Mouse (Mus musculus): ENCODE measurements around the gene Nadk. TPM values are rescaled to one million over a fixed set of nuclear protein-coding genes. Genes with fewer than 3 reads are reported as not detected.

Gene Nadk
- polyA plus RNA-seq, 1 experiment from 2014 or later: 116 TPM

- WGBS: 93% methylated on average over 11 of the region's 11 CpGs
Measured at GRCm38 (mm10) chr4:155574931-155575330, 12.8 kb downstream of the Nadk start.

GRCm38 (mm10) chr4:155575521-155575920 is 13.3 kb downstream of the Nadk start:
- 93% methylated on average over 8 of the region's 8 CpGs for WGBS
- Histone ChIP-seq H3K27me3 (ENCODE audit: low read depth, poor library complexity, severe bottlenecking) (no peaks in the 10 kb centered on the region), H3K27ac (no peak overlapping the region), H3K36me3 (peaks cover 37% of the 10 kb centered on the region), H3K4me1 (no peaks in the 10 kb centered on the region), H3K4me3 (no peak overlapping the region), H3K9me3 (replicated peaks) (no peaks in the 10 kb centered on the region)
- no peak for DNase-seq (ENCODE audit: low spot score)

More at GRCm38 (mm10) chr4:155574931-155575330, 12.8 kb downstream of the Nadk start:
- Histone ChIP-seq H3K27me3 (ENCODE audit: low read depth, poor library complexity, severe bottlenecking) (no peaks in the 10 kb centered on the region), H3K4me1 (no peaks in the 10 kb centered on the region), H3K4me3 (no peak overlapping the region), H3K27ac (no peak overlapping the region), H3K9me3 (replicated peaks) (no peaks in the 10 kb centered on the region), H3K36me3 (peaks cover 33% of the 10 kb centered on the region)
- DNase-seq (ENCODE audit: low spot score): no peak

GRCm38 (mm10) chr4:155577132-155577531 is 15.0 kb downstream of the Nadk start:
- Histone ChIP-seq H3K27me3 (ENCODE audit: low read depth, poor library complexity, severe bottlenecking) (no peaks in the 10 kb centered on the region), H3K27ac (no peak overlapping the region), H3K4me1 (no peaks in the 10 kb centered on the region), H3K9me3 (replicated peaks) (no peaks in the 10 kb centered on the region), H3K4me3 (no peak overlapping the region), H3K36me3 (peaks cover 43% of the 10 kb centered on the region)
- DNase-seq (ENCODE audit: low spot score): no peak
- 95% methylated on average over 9 of the region's 9 CpGs for WGBS

- no peak overlapping the region for H3K4me3 ChIP-seq
- H3K27me3 ChIP-seq (ENCODE audit: low read depth, poor library complexity, severe bottlenecking): no peaks in the 10 kb centered on the region
- no peak overlapping the region for H3K27ac ChIP-seq
- H3K36me3 ChIP-seq: peaks cover 48% of the 10 kb centered on the region
- WGBS: 91% methylated on average over 5 of the region's 5 CpGs
- no peaks in the 10 kb centered on the region for H3K9me3 ChIP-seq (replicated peaks)
- no peaks in the 10 kb centered on the region for H3K4me1 ChIP-seq
- DNase-seq (ENCODE audit: low spot score): no peak
Measured at GRCm38 (mm10) chr4:155577741-155578140, 15.6 kb downstream of the Nadk start.

GRCm38 (mm10) chr4:155578336-155579125 is 16.4 kb downstream of the Nadk start:
- peaks cover 53% of the 10 kb centered on the region for H3K36me3 ChIP-seq
- H3K27ac ChIP-seq: no peak overlapping the region
- H3K27me3 ChIP-seq (ENCODE audit: low read depth, poor library complexity, severe bottlenecking): no peaks in the 10 kb centered on the region
- DNase-seq (ENCODE audit: low spot score): no peak
- H3K4me3 ChIP-seq: no peak overlapping the region
- no peaks in the 10 kb centered on the region for H3K4me1 ChIP-seq
- WGBS: 89% methylated on average over 7 of the region's 7 CpGs
- H3K9me3 ChIP-seq (replicated peaks): no peaks in the 10 kb centered on the region

GRCm38 (mm10) chr4:155580420-155580819 is 18.2 kb downstream of the Nadk start:
- Histone ChIP-seq H3K4me3 (no peak overlapping the region), H3K4me1 (no peaks in the 10 kb centered on the region), H3K27ac (no peak overlapping the region), H3K36me3 (peaks cover 72% of the 10 kb centered on the region), H3K27me3 (ENCODE audit: low read depth, poor library complexity, severe bottlenecking) (no peaks in the 10 kb centered on the region), H3K9me3 (replicated peaks) (no peaks in the 10 kb centered on the region)
- WGBS: 36% methylated on average over 1 of the region's 1 CpGs
- DNase-seq (ENCODE audit: low spot score): peak; percentile 64

GRCm38 (mm10) chr4:155582279-155582905 is 20.2 kb downstream of the Nadk start:
- whole genome bisulfite sequencing: 94% methylated on average over 6 of the region's 6 CpGs
- Histone ChIP-seq H3K4me3 (no peak overlapping the region), H3K36me3 (peaks cover 84% of the 10 kb centered on the region), H3K27ac (no peak overlapping the region), H3K27me3 (ENCODE audit: low read depth, poor library complexity, severe bottlenecking) (no peaks in the 10 kb centered on the region), H3K9me3 (replicated peaks) (no peaks in the 10 kb centered on the region), H3K4me1 (no peaks in the 10 kb centered on the region)
- no peak for DNase-seq (ENCODE audit: low spot score)

- peaks cover 63% of the 10 kb centered on the region for H3K36me3 ChIP-seq
- DNase-seq (ENCODE audit: low spot score): no peak
- no peaks in the 10 kb centered on the region for H3K9me3 ChIP-seq (replicated peaks)
- H3K27ac ChIP-seq: no peak overlapping the region
- no peaks in the 10 kb centered on the region for H3K27me3 ChIP-seq (ENCODE audit: low read depth, poor library complexity, severe bottlenecking)
- no peak overlapping the region for H3K4me3 ChIP-seq
- WGBS: 93% methylated on average over 5 of the region's 5 CpGs
- no peaks in the 10 kb centered on the region for H3K4me1 ChIP-seq
Measured at GRCm38 (mm10) chr4:155589356-155589755, 27.2 kb downstream of the Nadk start.

- Histone ChIP-seq H3K9me3 (replicated peaks) (no peaks in the 10 kb centered on the region), H3K4me3 (no peak overlapping the region), H3K4me1 (no peaks in the 10 kb centered on the region), H3K27me3 (ENCODE audit: low read depth, poor library complexity, severe bottlenecking) (no peaks in the 10 kb centered on the region), H3K36me3 (peaks cover 45% of the 10 kb centered on the region), H3K27ac (no peak overlapping the region)
- no peak for DNase-seq (ENCODE audit: low spot score)
- WGBS: 88% methylated on average over 7 of the region's 7 CpGs
Measured at GRCm38 (mm10) chr4:155591012-155591719, 29.0 kb downstream of the Nadk start.

GRCm38 (mm10) chr4:155593780-155594179 is 31.6 kb downstream of the Nadk start:
- Histone ChIP-seq H3K27me3 (ENCODE audit: low read depth, poor library complexity, severe bottlenecking) (no peaks in the 10 kb centered on the region), H3K4me3 (no peak overlapping the region), H3K4me1 (peaks cover 5% of the 10 kb centered on the region; the same call in 1 of the 2 replicates), H3K36me3 (peaks cover 19% of the 10 kb centered on the region), H3K27ac (no peak overlapping the region), H3K9me3 (replicated peaks) (no peaks in the 10 kb centered on the region)
- WGBS: 84% methylated on average over 1 of the region's 1 CpGs
- no peak for DNase-seq (ENCODE audit: low spot score)

- Histone ChIP-seq H3K4me1 (peaks cover 6% of the 10 kb centered on the region; the same call in 1 of the 2 replicates), H3K4me3 (no peak overlapping the region), H3K27ac (no peak overlapping the region), H3K9me3 (replicated peaks) (no peaks in the 10 kb centered on the region), H3K27me3 (ENCODE audit: low read depth, poor library complexity, severe bottlenecking) (no peaks in the 10 kb centered on the region), H3K36me3 (no peaks in the 10 kb centered on the region)
- 83% methylated on average over 3 of the region's 3 CpGs for WGBS
- DNase-seq (ENCODE audit: low spot score): no peak
Measured at GRCm38 (mm10) chr4:155595777-155596176, 33.6 kb downstream of the Nadk start.

- no peak for DNase-seq (ENCODE audit: low spot score)
- Histone ChIP-seq H3K36me3 (no peaks in the 10 kb centered on the region), H3K4me3 (no peak overlapping the region), H3K4me1 (peaks cover 8% of the 10 kb centered on the region; the same call in 1 of the 2 replicates), H3K9me3 (replicated peaks) (no peaks in the 10 kb centered on the region), H3K27me3 (ENCODE audit: low read depth, poor library complexity, severe bottlenecking) (no peaks in the 10 kb centered on the region), H3K27ac (no peak overlapping the region)
- 89% methylated on average over 5 of the region's 5 CpGs for WGBS
Measured at GRCm38 (mm10) chr4:155596606-155597005, 34.4 kb downstream of the Nadk start.

- 16% methylated on average over 20 of the region's 20 CpGs for WGBS
Measured at GRCm38 (mm10) chr4:155598536-155598935, 36.4 kb downstream of the Nadk start.

More at GRCm38 (mm10) chr4:155598536-155598935, 36.4 kb downstream of the Nadk start:
- Histone ChIP-seq H3K4me3 (no peak overlapping the region; the same call in 1 of the 2 replicates), H3K36me3 (peaks cover 9% of the 10 kb centered on the region), H3K4me1 (peaks cover 19% of the 10 kb centered on the region), H3K27ac (no peak overlapping the region), H3K9me3 (replicated peaks) (no peaks in the 10 kb centered on the region), H3K27me3 (ENCODE audit: low read depth, poor library complexity, severe bottlenecking) (no peaks in the 10 kb centered on the region)
- DNase-seq (ENCODE audit: low spot score): no peak

All from limb, embryonic 10.5 days (tissue).